Mouse (Mus musculus): Measurements from ENCODE around the gene Sbds. TPM values are rescaled to one million over a fixed set of nuclear protein-coding genes. Genes with fewer than 3 reads are reported as not detected.

Sbds gene
- polyA plus RNA-seq, 1 experiment: 43.2 TPM

- TF ChIP-seq MAX (IDR thresholded peaks at IDR 0.05) (no peak), MYOD1 (IDR thresholded peaks at IDR 0.05; ENCODE audit: control insufficient read depth, insufficient read length, low read depth) (no peak), CTCF (IDR thresholded peaks at IDR 0.05; ENCODE audit: control insufficient read depth, insufficient read depth, insufficient read length) (no peak), CEBPB (IDR thresholded peaks at IDR 0.05; ENCODE audit: low read depth) (no peak), MYOG (IDR thresholded peaks at IDR 0.05; ENCODE audit: control insufficient read depth, extremely low read depth, insufficient read length) (no peak), USF1 (IDR thresholded peaks at IDR 0.05; ENCODE audit: low read depth) (no peak), FOSL1 (IDR thresholded peaks at IDR 0.05; ENCODE audit: insufficient read depth, low read length, poor library complexity, severe bottlenecking) (no peak)
- Histone ChIP-seq H3K79me2 (ENCODE audit: control insufficient read depth, insufficient read depth) (no peaks in the 10 kb centered on the region), H3K79me3 (ENCODE audit: low read depth) (no peaks in the 10 kb centered on the region), H3ac (ENCODE audit: control insufficient read depth, insufficient read length, low read depth) (no peak overlapping the region), H3K4me3 (ENCODE audit: insufficient read depth, poor library complexity, severe bottlenecking) (no peak overlapping the region), H3K27me3 (ENCODE audit: control insufficient read depth, insufficient read depth, insufficient read length) (no peaks in the 10 kb centered on the region), H3K36me3 (ENCODE audit: control insufficient read depth, insufficient read depth) (peaks cover 53% of the 10 kb centered on the region)
Measured at GRCm38 (mm10) chr5:130204560-130204959, 50.8 kb downstream of the Sbds start.

GRCm38 (mm10) chr5:130203948-130204347, 51.4 kb downstream of the Sbds start:
- Histone ChIP-seq H3K79me3 (ENCODE audit: low read depth) (no peaks in the 10 kb centered on the region), H3K79me2 (ENCODE audit: control insufficient read depth, insufficient read depth) (no peaks in the 10 kb centered on the region), H3K4me3 (ENCODE audit: insufficient read depth, poor library complexity, severe bottlenecking) (no peak overlapping the region), H3K27me3 (ENCODE audit: control insufficient read depth, insufficient read depth, insufficient read length) (no peaks in the 10 kb centered on the region), H3ac (ENCODE audit: control insufficient read depth, insufficient read length, low read depth) (no peak overlapping the region), H3K36me3 (ENCODE audit: control insufficient read depth, insufficient read depth) (peaks cover 54% of the 10 kb centered on the region)
- no peak for TF ChIP-seq MYOD1 (IDR thresholded peaks at IDR 0.05; ENCODE audit: control insufficient read depth, insufficient read length, low read depth)

GRCm38 (mm10) chr5:130200233-130201029, 54.9 kb downstream of the Sbds start:
- H3K36me3 ChIP-seq (ENCODE audit: control insufficient read depth, insufficient read depth): peaks cover 71% of the 10 kb centered on the region
- H3K27me3 ChIP-seq (ENCODE audit: control insufficient read depth, insufficient read depth, insufficient read length): no peaks in the 10 kb centered on the region
- H3K4me3 ChIP-seq (ENCODE audit: insufficient read depth, poor library complexity, severe bottlenecking): no peak overlapping the region
- TF ChIP-seq USF1 (IDR thresholded peaks at IDR 0.05; ENCODE audit: low read depth) (no peak), MYOD1 (IDR thresholded peaks at IDR 0.05; ENCODE audit: control insufficient read depth, insufficient read length, low read depth) (no peak), MYOG (IDR thresholded peaks at IDR 0.05; ENCODE audit: control insufficient read depth, extremely low read depth, insufficient read length) (no peak), FOSL1 (IDR thresholded peaks at IDR 0.05; ENCODE audit: insufficient read depth, low read length, poor library complexity, severe bottlenecking) (no peak), MAX (IDR thresholded peaks at IDR 0.05) (no peak), CEBPB (IDR thresholded peaks at IDR 0.05; ENCODE audit: low read depth) (no peak), CTCF (IDR thresholded peaks at IDR 0.05; ENCODE audit: control insufficient read depth, insufficient read depth, insufficient read length) (no peak)
- no peak overlapping the region for H3ac ChIP-seq (ENCODE audit: control insufficient read depth, insufficient read length, low read depth)
- H3K79me3 ChIP-seq (ENCODE audit: low read depth): no peaks in the 10 kb centered on the region
- no peaks in the 10 kb centered on the region for H3K79me2 ChIP-seq (ENCODE audit: control insufficient read depth, insufficient read depth)

- Histone ChIP-seq H3K36me3 (ENCODE audit: control insufficient read depth, insufficient read depth) (peaks cover 68% of the 10 kb centered on the region), H3K4me3 (ENCODE audit: insufficient read depth, poor library complexity, severe bottlenecking) (no peak overlapping the region), H3K27me3 (ENCODE audit: control insufficient read depth, insufficient read depth, insufficient read length) (no peaks in the 10 kb centered on the region), H3K79me3 (ENCODE audit: low read depth) (peaks cover 1% of the 10 kb centered on the region), H3K79me2 (ENCODE audit: control insufficient read depth, insufficient read depth) (no peaks in the 10 kb centered on the region), H3ac (ENCODE audit: control insufficient read depth, insufficient read length, low read depth) (no peak overlapping the region)
- TF ChIP-seq MAX (IDR thresholded peaks at IDR 0.05) (no peak), MYOG (IDR thresholded peaks at IDR 0.05; ENCODE audit: control insufficient read depth, extremely low read depth, insufficient read length) (no peak), MYOD1 (IDR thresholded peaks at IDR 0.05; ENCODE audit: control insufficient read depth, insufficient read length, low read depth) (no peak), USF1 (IDR thresholded peaks at IDR 0.05; ENCODE audit: low read depth) (no peak), FOSL1 (IDR thresholded peaks at IDR 0.05; ENCODE audit: insufficient read depth, low read length, poor library complexity, severe bottlenecking) (no peak), CTCF (IDR thresholded peaks at IDR 0.05; ENCODE audit: control insufficient read depth, insufficient read depth, insufficient read length) (no peak), CEBPB (IDR thresholded peaks at IDR 0.05; ENCODE audit: low read depth) (no peak)
Measured at GRCm38 (mm10) chr5:130197981-130198380, 57.3 kb downstream of the Sbds start.

GRCm38 (mm10) chr5:130197454-130197853, 57.9 kb downstream of the Sbds start:
- no peaks in the 10 kb centered on the region for H3K27me3 ChIP-seq (ENCODE audit: control insufficient read depth, insufficient read depth, insufficient read length)
- H3K36me3 ChIP-seq (ENCODE audit: control insufficient read depth, insufficient read depth): peaks cover 71% of the 10 kb centered on the region
- no peak overlapping the region for H3K4me3 ChIP-seq (ENCODE audit: insufficient read depth, poor library complexity, severe bottlenecking)
- H3K79me2 ChIP-seq (ENCODE audit: control insufficient read depth, insufficient read depth): no peaks in the 10 kb centered on the region
- H3K79me3 ChIP-seq (ENCODE audit: low read depth): peaks cover 1% of the 10 kb centered on the region
- TF ChIP-seq MAX (IDR thresholded peaks at IDR 0.05) (no peak), USF1 (IDR thresholded peaks at IDR 0.05; ENCODE audit: low read depth) (no peak), CEBPB (IDR thresholded peaks at IDR 0.05; ENCODE audit: low read depth) (no peak), MYOG (IDR thresholded peaks at IDR 0.05; ENCODE audit: control insufficient read depth, extremely low read depth, insufficient read length) (no peak), FOSL1 (IDR thresholded peaks at IDR 0.05; ENCODE audit: insufficient read depth, low read length, poor library complexity, severe bottlenecking) (no peak), CTCF (IDR thresholded peaks at IDR 0.05; ENCODE audit: control insufficient read depth, insufficient read depth, insufficient read length) (no peak), MYOD1 (IDR thresholded peaks at IDR 0.05; ENCODE audit: control insufficient read depth, insufficient read length, low read depth) (no peak)
- no peak overlapping the region for H3ac ChIP-seq (ENCODE audit: control insufficient read depth, insufficient read length, low read depth)

GRCm38 (mm10) chr5:130196307-130196706, 59.0 kb downstream of the Sbds start:
- peaks cover 1% of the 10 kb centered on the region for H3K79me3 ChIP-seq (ENCODE audit: low read depth)
- H3ac ChIP-seq (ENCODE audit: control insufficient read depth, insufficient read length, low read depth): no peak overlapping the region
- H3K79me2 ChIP-seq (ENCODE audit: control insufficient read depth, insufficient read depth): no peaks in the 10 kb centered on the region
- no peak overlapping the region for H3K4me3 ChIP-seq (ENCODE audit: insufficient read depth, poor library complexity, severe bottlenecking)
- H3K27me3 ChIP-seq (ENCODE audit: control insufficient read depth, insufficient read depth, insufficient read length): no peaks in the 10 kb centered on the region
- TF ChIP-seq MAX (IDR thresholded peaks at IDR 0.05) (no peak), MYOG (IDR thresholded peaks at IDR 0.05; ENCODE audit: control insufficient read depth, extremely low read depth, insufficient read length) (no peak), FOSL1 (IDR thresholded peaks at IDR 0.05; ENCODE audit: insufficient read depth, low read length, poor library complexity, severe bottlenecking) (no peak), CEBPB (IDR thresholded peaks at IDR 0.05; ENCODE audit: low read depth) (no peak), MYOD1 (IDR thresholded peaks at IDR 0.05; ENCODE audit: control insufficient read depth, insufficient read length, low read depth) (no peak), USF1 (IDR thresholded peaks at IDR 0.05; ENCODE audit: low read depth) (no peak)
- peaks cover 76% of the 10 kb centered on the region for H3K36me3 ChIP-seq (ENCODE audit: control insufficient read depth, insufficient read depth)
